Mouse (Mus musculus) layer of hippocampus, postnatal 36 days (tissue): ENCODE results near the gene Padi4. TPM values are rescaled to one million over a fixed set of nuclear protein-coding genes. Genes with fewer than 3 reads are reported as not detected.

Source experiments
- DNase-seq, 2 experiments: peaks; one replicate each; pipeline ENCODE4 v3.0.0; 2022
- total RNA-seq, 2 experiments: library from RNA; stranded (reverse); gene quantifications; 2 replicates each; pipeline ENCODE4 v1.2.3; 2021

Gene Padi4
- total RNA-seq, 2 experiments from 2014 or later = not detected

DNA sequence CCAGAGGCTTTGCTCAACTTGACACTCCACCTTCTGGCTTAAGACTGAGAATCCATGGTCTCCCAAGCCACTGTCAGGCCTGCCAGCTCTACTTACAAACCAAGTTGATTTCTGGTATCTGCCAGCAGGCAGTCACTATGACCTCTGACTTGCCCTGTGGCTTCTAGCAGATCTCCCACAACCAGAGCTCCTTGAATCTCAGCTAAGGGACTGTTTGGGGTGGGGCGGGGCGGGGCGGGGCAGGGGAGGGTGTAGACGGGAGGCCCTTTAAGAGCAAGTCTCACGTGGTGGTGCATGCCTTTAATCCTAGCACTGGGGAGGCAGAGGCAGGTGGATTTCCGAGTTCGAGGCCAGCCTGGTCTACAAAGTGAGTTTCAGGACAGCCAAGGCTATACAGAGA, 41.2 kb downstream of the Padi4 start:
- no peak for DNase-seq

GRCm38 (mm10) chr4:140731654-140732053, 42.4 kb downstream of the Padi4 start:
- no peak for DNase-seq

DNA sequence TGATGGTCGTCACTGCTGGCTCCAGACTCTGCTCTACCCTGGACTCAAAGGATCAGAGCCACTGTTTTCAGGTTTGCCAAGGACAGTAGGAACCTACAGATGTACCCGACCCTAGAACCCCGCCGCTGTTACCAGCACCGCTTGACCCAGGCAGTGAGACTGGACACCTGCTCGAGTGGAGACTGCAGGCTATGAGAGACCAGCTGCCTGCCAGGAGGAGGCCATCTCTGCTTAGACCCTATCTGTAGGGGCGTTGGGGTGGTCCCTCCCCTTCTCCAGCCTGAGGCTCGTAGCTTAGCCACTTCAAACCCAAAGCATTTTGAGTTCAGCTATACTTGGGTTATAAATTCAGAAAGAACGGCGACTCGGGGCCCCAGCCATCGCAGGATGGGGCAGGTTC, 47.1 kb downstream of the Padi4 start:
- no peak for DNase-seq

- peak; percentile 42 to 54 for DNase-seq
Observed at GRCm38 (mm10) chr4:140724739-140725138, 49.3 kb downstream of the Padi4 start.

- DNase-seq = no peak
Observed at GRCm38 (mm10) chr4:140723801-140724200, 50.2 kb downstream of the Padi4 start.

GRCm38 (mm10) chr4:140723192-140723591, 50.8 kb downstream of the Padi4 start:
- no peak for DNase-seq

DNA sequence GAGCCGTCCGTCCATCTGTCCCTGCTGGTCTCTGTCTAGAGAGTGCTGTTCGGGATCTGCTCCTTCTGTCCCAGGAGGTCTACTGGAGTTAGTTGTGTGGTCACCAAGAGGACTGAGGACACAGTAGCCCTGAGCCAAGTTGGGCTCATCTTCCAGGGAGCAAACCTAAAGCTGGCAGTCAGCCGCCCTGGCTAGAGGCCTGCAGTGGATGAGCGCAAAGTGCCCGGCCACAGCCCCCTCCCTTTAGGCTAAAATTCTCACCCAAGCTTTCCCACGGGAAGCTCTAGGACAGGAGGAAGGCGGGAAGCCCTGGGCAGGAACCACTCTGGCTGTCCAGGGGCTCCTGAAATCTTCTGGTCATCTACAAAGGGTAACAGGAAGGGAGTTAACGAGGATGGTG, 51.3 kb downstream of the Padi4 start:
- no peak for DNase-seq

DNA sequence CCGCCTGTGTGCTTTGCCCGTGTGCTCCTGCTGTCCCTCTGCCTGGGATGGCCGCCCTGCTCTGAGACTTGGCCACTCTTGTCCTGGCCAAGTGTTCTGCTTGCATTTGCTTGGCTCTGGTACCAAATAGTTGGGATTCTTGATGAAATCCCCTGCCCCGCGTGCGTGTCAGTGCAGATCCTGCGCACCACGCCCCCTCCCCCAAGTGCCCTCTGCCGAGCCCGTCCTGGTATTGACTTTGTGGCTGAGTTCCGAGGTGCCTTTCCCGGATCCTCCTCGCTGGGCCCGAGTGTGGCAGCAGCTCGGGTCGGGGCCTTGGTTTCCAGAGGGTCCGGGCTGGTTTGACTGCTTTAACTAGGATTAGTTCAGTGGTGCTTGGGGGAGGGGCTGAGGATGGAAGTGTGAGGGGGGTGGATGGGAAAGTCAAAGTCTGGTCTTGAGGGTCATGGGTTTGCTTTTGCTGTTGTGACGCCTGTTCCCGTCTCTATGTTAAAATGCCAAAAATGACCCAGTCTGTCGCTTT, 52.0 kb downstream of the Padi4 start:
- DNase-seq = no peak

DNA sequence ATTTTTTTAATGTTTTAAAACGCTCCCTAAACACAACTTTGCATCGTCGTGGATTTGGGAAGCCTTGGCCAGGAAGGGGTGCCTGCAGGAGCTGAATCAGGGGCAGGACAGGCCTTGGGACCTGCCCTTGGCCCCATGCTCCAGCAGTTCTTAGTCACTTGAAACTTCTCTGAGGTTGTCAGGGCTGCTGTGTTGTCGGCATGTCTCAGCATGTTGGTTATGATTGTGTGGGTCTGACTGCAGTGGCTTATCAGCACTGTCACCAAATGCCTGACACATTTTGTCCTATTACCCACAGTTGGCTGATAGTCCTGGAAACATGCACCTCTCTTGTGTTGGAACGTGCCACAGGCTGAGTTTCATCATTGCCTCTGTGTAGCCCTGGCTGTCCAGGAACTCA, 53.9 kb downstream of the Padi4 start:
- DNase-seq = no peak

GRCm38 (mm10) chr4:140718436-140718835, 55.6 kb downstream of the Padi4 start:
- no peak for DNase-seq

DNA sequence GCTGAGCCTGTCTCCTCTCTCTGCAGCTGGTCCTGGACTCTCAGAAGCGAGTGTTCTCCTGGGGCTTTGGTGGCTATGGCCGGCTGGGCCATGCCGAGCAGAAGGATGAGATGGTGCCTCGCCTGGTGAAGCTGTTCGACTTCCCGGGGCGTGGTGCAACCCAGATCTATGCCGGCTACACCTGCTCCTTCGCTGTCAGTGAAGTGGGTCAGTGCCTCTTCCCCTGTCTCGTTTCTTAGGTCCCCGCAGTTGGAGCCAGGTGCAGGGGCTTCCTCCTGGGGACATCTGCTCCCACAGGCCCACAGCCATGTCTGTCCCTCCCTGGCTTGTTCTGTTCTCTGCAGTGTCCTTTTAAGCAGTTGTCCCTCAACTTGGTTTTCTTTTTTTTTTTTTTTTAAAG, 57.0 kb downstream of the Padi4 start:
- no peak for DNase-seq

DNA sequence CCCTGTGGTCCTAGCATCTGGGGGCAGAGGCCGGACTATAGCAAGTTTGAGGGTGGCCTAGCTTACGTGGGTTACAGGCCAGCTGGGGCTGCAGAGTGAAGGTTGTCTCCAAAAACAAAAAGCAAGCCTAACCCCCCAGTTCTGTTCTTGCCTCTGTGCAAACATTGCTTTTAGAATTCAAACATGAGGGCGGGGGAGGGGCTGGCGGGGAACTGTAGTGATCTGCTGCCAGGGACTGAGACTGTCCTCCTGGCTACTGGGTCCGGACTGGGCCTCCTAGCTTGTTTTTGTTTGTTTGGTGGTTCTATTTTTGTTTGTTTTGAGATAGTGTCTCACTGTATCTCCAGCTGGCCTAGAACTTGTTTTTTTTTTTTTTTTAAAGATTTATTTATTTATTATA, 59.5 kb downstream of the Padi4 start:
- DNase-seq = no peak

DNA sequence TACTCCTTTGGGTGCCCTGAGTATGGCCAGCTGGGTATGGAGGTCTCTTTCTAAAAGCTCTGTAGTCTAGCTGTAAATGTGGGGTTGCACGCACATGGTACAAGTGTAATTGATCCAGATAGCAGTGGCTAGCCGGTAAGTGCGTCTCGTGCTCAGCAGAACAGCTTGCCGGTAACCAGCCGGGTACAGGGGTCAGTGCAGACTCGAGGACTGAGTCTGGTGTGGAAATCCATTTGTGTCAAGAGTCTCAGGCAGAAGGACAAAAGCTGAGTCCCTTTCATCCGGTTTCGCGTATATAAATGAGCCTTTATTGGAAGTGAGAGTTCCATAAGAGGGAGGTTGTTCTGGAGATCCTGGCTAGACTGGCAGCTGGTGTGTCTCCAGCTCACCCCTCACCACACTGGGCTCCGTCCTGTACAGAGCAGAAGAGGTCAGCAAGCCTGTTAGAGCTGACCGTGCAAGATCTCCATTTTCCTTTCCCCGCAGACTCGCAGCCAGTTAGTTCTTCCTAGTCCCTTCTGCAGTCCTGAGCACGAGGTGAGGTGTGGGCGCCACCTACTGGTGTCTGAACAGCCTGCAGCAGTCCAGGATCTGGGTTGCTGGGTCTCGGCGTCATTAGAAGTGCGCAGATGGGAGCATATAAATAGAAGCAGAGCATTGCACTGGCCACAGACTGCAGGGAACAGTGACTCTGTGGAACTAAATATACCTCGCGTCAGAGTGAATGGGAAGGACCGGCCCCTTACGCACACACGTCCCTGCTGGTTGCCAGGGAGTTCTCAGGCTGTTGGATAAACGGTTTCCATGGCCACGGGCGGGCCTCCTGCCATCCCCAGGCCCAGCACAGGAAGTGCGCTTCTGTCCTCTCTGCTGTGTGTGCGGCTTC, 60.3 kb downstream of the Padi4 start:
- peak; percentile 95 for DNase-seq

- no peak for DNase-seq
Observed at GRCm38 (mm10) chr4:140711360-140711759, 62.7 kb downstream of the Padi4 start.

- DNase-seq = no peak
Observed at GRCm38 (mm10) chr4:140710781-140711180, 63.3 kb downstream of the Padi4 start.

- DNase-seq = no peak
Observed at GRCm38 (mm10) chr4:140709617-140710016, 64.4 kb downstream of the Padi4 start.

DNA sequence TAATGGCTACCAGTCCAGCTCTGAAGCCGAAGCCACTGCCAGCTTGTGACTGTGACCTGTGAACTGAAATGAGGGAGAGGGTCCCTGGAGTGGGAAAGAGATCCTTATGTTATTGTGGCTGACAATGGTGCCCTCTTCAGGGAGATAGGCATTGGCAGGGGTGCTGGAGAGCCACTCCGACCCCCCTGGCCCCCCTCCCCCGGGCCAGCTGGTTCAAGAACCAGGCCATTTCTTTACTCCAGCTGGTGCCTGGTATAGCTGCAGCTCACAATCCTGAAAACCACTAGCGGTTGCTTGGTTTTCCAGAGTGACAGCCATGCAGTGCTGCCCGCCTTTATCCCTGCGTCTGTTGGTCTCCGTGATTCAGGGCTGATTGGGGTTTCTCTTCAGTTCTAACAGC, 64.9 kb downstream of the Padi4 start:
- no peak for DNase-seq

- DNase-seq = no peak
Observed at GRCm38 (mm10) chr4:140708297-140708927, 65.6 kb downstream of the Padi4 start.

GRCm38 (mm10) chr4:140707615-140708014, 66.4 kb downstream of the Padi4 start:
- DNase-seq = no peak

- no peak for DNase-seq
Observed at GRCm38 (mm10) chr4:140704166-140704565, 69.9 kb downstream of the Padi4 start.

- DNase-seq = no peak
Observed at GRCm38 (mm10) chr4:140703636-140704035, 70.4 kb downstream of the Padi4 start.

DNA sequence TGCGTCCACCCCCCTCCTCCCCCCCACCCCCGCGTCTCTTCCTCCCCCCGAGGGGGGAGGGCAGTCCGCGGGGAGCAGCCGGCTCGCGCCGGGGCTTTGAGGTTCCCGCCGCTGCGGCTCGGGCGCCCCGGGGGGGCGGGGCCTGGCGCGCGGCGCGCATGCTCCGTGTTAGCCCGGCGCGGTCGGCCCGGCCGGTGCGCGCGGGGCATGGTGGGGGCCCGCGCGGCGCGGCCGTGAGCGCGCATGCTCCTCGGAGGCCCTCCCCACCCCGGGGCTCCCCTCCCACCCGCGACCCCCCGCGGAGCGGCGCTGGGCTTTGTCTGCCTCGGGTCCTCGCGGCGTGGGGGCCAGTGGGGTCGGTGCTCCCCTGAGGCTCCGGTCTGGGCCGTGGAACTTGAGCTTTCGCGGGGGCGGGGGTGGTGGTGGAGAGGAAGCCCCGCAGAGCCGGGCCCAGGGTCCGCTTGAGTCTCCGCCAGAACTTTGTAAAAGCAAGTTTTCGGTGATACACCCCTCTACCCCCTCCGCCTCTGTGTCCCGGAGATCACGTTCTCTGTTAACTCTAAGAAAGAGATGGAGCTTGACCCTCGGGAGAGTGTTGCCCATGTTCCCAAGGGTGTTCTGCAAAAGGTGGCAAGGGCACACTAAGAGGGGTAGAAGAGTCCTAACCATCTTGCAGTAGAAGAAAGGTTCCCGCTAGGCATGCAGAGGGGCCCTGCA, 71.3 kb downstream of the Padi4 start:
- DNase-seq = peak; percentile 71 to 76
